Mouse (Mus musculus): ENCODE results near the gene Fam198a.

GRCm38 (mm10) chr9:121997010-121997409 lies 46.2 kb downstream of the Fam198a start, which contains the start of gene Pomgnt2:
- TF ChIP-seq CTCF (IDR thresholded peaks at IDR 0.05): no peak
- no peak for TF ChIP-seq EP300 (IDR thresholded peaks at IDR 0.05)

Measured in lung, postnatal 0 days (tissue).